Mouse (Mus musculus) ES-E14 (cell line): ENCODE results near the gene Snx15.

Experiments used
- CHD2 ChIP-seq: IDR thresholded peaks from 2 replicates; pipeline ENCODE4 v1.6.1; 2014; ENCODE audit warnings: mild to moderate bottlenecking, low read depth, low read length, inconsistent platforms
- HCFC1 ChIP-seq: IDR thresholded peaks from 2 replicates; pipeline ENCODE4 v1.6.1; 2012; ENCODE audit warnings: low read length, inconsistent platforms, borderline replicate concordance; ENCODE audit not compliant: insufficient read depth
- MAFK ChIP-seq: IDR thresholded peaks from 2 replicates; pipeline ENCODE4 v1.6.1; 2014; ENCODE audit warnings: mild to moderate bottlenecking, low read depth, low read length, inconsistent platforms; ENCODE audit not compliant: insufficient read depth
- ZC3H11A ChIP-seq: IDR thresholded peaks from 2 replicates; pipeline ENCODE4 v1.6.1; 2012; ENCODE audit warnings: low read depth, mild to moderate bottlenecking, inconsistent platforms, low read length, borderline replicate concordance
- ZNF384 ChIP-seq: IDR thresholded peaks from 2 replicates; pipeline ENCODE4 v1.6.1; 2012; ENCODE audit warnings: low read depth, low read length, inconsistent platforms

DNA sequence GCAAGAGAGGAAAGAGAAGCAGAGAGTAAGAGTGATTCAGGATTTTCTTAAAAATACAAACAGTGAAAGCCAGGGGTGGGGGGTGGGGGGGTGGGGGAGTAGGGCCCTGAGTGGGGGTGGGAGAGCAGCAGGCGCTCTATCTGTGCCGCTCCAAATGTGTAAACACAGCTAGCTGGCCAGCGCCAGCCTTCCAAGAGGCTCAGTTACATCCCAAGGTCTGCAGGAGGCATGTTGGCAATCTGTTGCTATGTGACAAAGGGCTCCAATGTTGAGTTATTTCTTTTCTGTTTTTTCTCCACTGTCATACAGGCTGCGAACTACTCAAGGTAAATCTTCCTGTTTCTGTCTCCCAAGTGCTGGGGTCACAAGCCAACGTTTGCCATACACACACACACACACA lies 46.7 kb upstream of the Snx15 start:
- TF ChIP-seq ZNF384 (no peak), ZC3H11A (no peak), MAFK (no peak), HCFC1 (no peak), CHD2 (no peak)
